Mouse (Mus musculus): Measurements from ENCODE around the gene Rapgef5. TPM values are rescaled to one million over a fixed set of nuclear protein-coding genes. Genes with fewer than 3 reads are reported as not detected.

Rapgef5 gene
- total and polyA plus RNA-seq, 3 experiments = not detected

DNA sequence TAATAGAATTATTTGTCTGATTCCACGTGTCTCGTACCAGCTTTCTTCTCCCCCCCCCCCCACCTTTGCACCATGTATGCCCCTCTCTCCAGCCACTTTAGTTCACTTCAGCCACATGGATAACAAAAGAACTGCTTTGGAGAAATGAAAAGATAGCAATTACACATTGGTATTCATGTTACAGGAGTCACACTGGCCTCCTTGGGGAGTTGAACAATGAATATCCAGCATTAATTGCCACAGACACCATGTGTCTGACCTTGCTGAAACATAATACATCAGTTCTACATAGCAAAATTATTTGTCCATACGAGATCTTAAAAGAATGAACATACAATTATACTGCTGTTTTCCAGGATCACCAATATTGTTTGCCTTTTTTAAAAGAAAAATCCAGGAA, 170.5 kb downstream of the Rapgef5 start:
- Histone ChIP-seq H3K27ac (ENCODE audit: control insufficient read depth, low read depth, low read length) (no peak overlapping the region), H3K4me1 (ENCODE audit: control insufficient read depth in 1 of 2, insufficient read depth in 2 of 2, low read length in 2 of 2) (no peaks in the 10 kb centered on the region), H3K79me2 (ENCODE audit: control insufficient read depth, insufficient read depth, low read length, poor library complexity) (no peaks in the 10 kb centered on the region), H3K36me3 (ENCODE audit: control insufficient read depth in 1 of 2, insufficient read depth in 2 of 2, low read length in 2 of 2) (no peaks in the 10 kb centered on the region), H3K27me3 (ENCODE audit: control insufficient read depth in 1 of 2, insufficient read depth in 2 of 2, low read length in 2 of 2) (no peaks in the 10 kb centered on the region), H3K4me3 (ENCODE audit: control insufficient read depth in 1 of 2, insufficient read depth in 1 of 2, low read depth in 2 of 2, low read length in 2 of 2) (no peak overlapping the region), H3K9ac (ENCODE audit: control insufficient read depth, low read depth, low read length, poor library complexity, severe bottlenecking) (no peak overlapping the region), H3K9me3 (replicated peaks; ENCODE audit: insufficient read depth, low read length) (no peaks in the 10 kb centered on the region)
- no peak for DNase-seq (ENCODE audit: low read depth, low spot score)
- TF ChIP-seq POLR2AphosphoS5 (IDR thresholded peaks at IDR 0.05; ENCODE audit: borderline replicate concordance, low read depth, low read length) (no peak), CHD2 (IDR thresholded peaks at IDR 0.05; ENCODE audit: low read length) (no peak), ZC3H11A (IDR thresholded peaks at IDR 0.05; ENCODE audit: low read depth, low read length) (no peak), NRF1 (IDR thresholded peaks at IDR 0.05; ENCODE audit: insufficient read depth, low read depth, low read length, poor library complexity, severe bottlenecking) (no peak), POLR2AphosphoS2 (IDR thresholded peaks at IDR 0.05; ENCODE audit: low read length) (no peak), MYB (IDR thresholded peaks at IDR 0.05; ENCODE audit: low read depth, low read length) (no peak)

DNA sequence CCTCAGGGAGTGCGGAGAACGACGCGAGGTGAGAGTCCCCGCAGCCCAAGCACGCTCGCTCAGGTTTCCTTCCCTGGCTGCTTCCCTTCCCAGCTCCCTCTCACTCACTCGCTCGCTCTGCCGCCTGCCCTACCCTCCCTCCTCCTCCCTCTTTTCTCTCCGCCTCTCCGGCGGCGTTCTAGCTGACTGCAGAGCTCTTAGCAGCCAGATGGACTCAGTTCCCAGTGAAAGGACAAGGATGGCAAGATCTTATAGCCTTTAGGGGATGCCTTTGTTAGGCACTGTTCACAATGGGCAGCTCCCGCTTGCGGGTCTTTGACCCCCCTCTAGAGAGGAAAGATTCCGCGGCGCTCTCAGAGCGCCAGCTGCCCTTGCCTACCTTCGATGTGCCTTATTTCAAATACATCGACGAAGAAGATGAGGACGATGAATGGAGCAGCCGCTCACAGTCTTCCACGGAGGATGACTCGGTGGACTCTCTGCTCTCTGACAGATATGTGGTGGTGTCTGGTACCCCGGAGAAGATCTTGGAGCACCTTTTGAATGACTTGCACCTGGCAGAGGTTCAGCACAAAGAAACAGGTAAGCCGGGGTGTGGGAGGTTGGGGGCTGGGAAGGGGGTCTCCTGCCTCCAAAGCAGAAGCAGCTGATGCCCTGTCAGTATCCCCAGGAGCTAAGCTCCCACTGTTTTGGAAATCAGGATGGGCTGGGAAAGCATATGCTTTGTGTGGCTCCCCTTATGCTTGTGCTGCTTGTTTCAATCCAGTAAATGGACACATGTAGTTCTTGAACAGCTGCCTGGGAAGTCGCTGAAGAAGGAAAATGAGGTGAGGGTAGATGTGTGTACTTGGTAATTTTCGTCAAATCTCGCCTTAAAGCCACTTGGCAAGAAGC, 172.6 kb downstream of the Rapgef5 start:
- Histone ChIP-seq H3K4me1 (ENCODE audit: control insufficient read depth in 1 of 2, insufficient read depth in 2 of 2, low read length in 2 of 2) (no peaks in the 10 kb centered on the region), H3K27ac (ENCODE audit: control insufficient read depth, low read depth, low read length) (no peak overlapping the region), H3K9ac (ENCODE audit: control insufficient read depth, low read depth, low read length, poor library complexity, severe bottlenecking) (no peak overlapping the region), H3K4me3 (ENCODE audit: control insufficient read depth in 1 of 2, insufficient read depth in 1 of 2, low read depth in 2 of 2, low read length in 2 of 2) (no peak overlapping the region), H3K36me3 (ENCODE audit: control insufficient read depth in 1 of 2, insufficient read depth in 2 of 2, low read length in 2 of 2) (no peaks in the 10 kb centered on the region), H3K79me2 (ENCODE audit: control insufficient read depth, insufficient read depth, low read length, poor library complexity) (no peaks in the 10 kb centered on the region), H3K27me3 (ENCODE audit: control insufficient read depth in 1 of 2, insufficient read depth in 2 of 2, low read length in 2 of 2) (no peaks in the 10 kb centered on the region), H3K9me3 (replicated peaks; ENCODE audit: insufficient read depth, low read length) (no peaks in the 10 kb centered on the region)
- DNase-seq (ENCODE audit: low read depth, low spot score) = no peak
- TF ChIP-seq MYC (IDR thresholded peaks at IDR 0.05; ENCODE audit: low read depth, low read length) (no peak), POLR2AphosphoS5 (IDR thresholded peaks at IDR 0.05; ENCODE audit: borderline replicate concordance, low read depth, low read length) (no peak), ETS1 (IDR thresholded peaks at IDR 0.05; ENCODE audit: low read depth, low read length) (no peak), JUND (IDR thresholded peaks at IDR 0.05; ENCODE audit: low read depth, low read length) (no peak), BHLHE40 (IDR thresholded peaks at IDR 0.05; ENCODE audit: borderline replicate concordance, low read depth, low read length) (no peak), TAL1 (IDR thresholded peaks at IDR 0.05; ENCODE audit: low read length) (no peak), ZC3H11A (IDR thresholded peaks at IDR 0.05; ENCODE audit: low read depth, low read length) (no peak), USF1 (IDR thresholded peaks at IDR 0.05; ENCODE audit: low read depth, low read length) (no peak), CTCF (IDR thresholded peaks at IDR 0.05 in 2 of 3, conservative IDR thresholded peaks at IDR 0.05 in 1 of 3; ENCODE audit: control insufficient read depth in 1 of 3, insufficient read depth in 1 of 3, low read depth in 2 of 3, low read length in 3 of 3, poor library complexity in 1 of 3, severe bottlenecking in 1 of 3) (no peak), TCF12 (IDR thresholded peaks at IDR 0.05; ENCODE audit: low read depth, low read length) (no peak), CHD1 (IDR thresholded peaks at IDR 0.05; ENCODE audit: low read depth, low read length) (no peak), ZMIZ1 (IDR thresholded peaks at IDR 0.05; ENCODE audit: low read depth, low read length) (no peak), ZNF384 (IDR thresholded peaks at IDR 0.05; ENCODE audit: low read depth, low read length) (no peak), ZKSCAN1 (IDR thresholded peaks at IDR 0.05; ENCODE audit: low read depth, low read length) (no peak), CHD2 (IDR thresholded peaks at IDR 0.05; ENCODE audit: low read length) (no peak), NRF1 (IDR thresholded peaks at IDR 0.05; ENCODE audit: insufficient read depth, low read depth, low read length, poor library complexity, severe bottlenecking) (no peak)

All from MEL (cell line).